Mouse (Mus musculus) small intestine, adult 2 months (tissue): ENCODE measurements around the gene Pter. TPM values are rescaled to one million over a fixed set of nuclear protein-coding genes. Genes with fewer than 3 reads are reported as not detected.

Experiments used
- H3K27ac ChIP-seq: fragments of 200-500 bp; 2 replicates; pipeline ENCODE4 v1.5.1; 2012; ENCODE audit warnings: low read depth, low read length, control low read depth, inconsistent platforms; ENCODE audit not compliant: insufficient read depth
- H3K27me3 ChIP-seq: fragments of 200-500 bp; 2 replicates; pipeline ENCODE4 v1.6.1; 2012; ENCODE audit warnings: mild to moderate bottlenecking, moderate library complexity, low read length, inconsistent platforms; ENCODE audit not compliant: control insufficient read depth, insufficient read depth
- H3K36me3 ChIP-seq: fragments of 200-500 bp; 2 replicates; pipeline ENCODE4 v1.6.1; 2012; ENCODE audit warnings: mild to moderate bottlenecking, low read length, control low read depth, inconsistent platforms; ENCODE audit not compliant: control insufficient read depth, insufficient read depth
- H3K4me1 ChIP-seq: fragments of 200-500 bp; 2 replicates; pipeline ENCODE4 v1.6.1; 2012; ENCODE audit warnings: low read length, inconsistent platforms, mixed read lengths; ENCODE audit not compliant: control insufficient read depth, insufficient read depth, insufficient read length
- H3K4me3 ChIP-seq: fragments of 200-500 bp; 2 replicates; pipeline ENCODE4 v1.5.1; 2012; ENCODE audit warnings: low read depth, mild to moderate bottlenecking, control low read depth, inconsistent platforms, low read length, moderate library complexity
- CTCF ChIP-seq: fragments of 200-500 bp; IDR thresholded peaks from 2 replicates; pipeline ENCODE4 v1.5.1; 2012; ENCODE audit warnings: low read depth, mild to moderate bottlenecking, control low read depth, inconsistent platforms, low read length, moderate library complexity, mixed read lengths; ENCODE audit not compliant: insufficient replicate concordance, insufficient read length; ENCODE audit errors: extremely low read depth
- POLR2A ChIP-seq: fragments of 200-500 bp; IDR thresholded peaks from 2 replicates; pipeline ENCODE4 v1.6.1; 2012; ENCODE audit warnings: low read depth, mild to moderate bottlenecking, control low read depth, inconsistent platforms, low read length, moderate library complexity
- WGBS: fragments of 180-500 bp; shearing (Covaris S2); methylation state at CpG from one replicate; pipeline ENCODE4 v1.1.7; 2018; 5-methylcytosine and 5-hydroxymethylcytosine counted together
- polyA plus RNA-seq: library from polyadenylated mRNA; depleted of rRNA; stranded (reverse); fragments of >200 nt; gene quantifications from 2 replicates; pipeline ENCODE4 v1.2.3, GENCODE M21; 2012; rRNA removed

Pter gene
- polyA plus RNA-seq, result 1.3 and 2.5 TPM in 2 replicates

DNA sequence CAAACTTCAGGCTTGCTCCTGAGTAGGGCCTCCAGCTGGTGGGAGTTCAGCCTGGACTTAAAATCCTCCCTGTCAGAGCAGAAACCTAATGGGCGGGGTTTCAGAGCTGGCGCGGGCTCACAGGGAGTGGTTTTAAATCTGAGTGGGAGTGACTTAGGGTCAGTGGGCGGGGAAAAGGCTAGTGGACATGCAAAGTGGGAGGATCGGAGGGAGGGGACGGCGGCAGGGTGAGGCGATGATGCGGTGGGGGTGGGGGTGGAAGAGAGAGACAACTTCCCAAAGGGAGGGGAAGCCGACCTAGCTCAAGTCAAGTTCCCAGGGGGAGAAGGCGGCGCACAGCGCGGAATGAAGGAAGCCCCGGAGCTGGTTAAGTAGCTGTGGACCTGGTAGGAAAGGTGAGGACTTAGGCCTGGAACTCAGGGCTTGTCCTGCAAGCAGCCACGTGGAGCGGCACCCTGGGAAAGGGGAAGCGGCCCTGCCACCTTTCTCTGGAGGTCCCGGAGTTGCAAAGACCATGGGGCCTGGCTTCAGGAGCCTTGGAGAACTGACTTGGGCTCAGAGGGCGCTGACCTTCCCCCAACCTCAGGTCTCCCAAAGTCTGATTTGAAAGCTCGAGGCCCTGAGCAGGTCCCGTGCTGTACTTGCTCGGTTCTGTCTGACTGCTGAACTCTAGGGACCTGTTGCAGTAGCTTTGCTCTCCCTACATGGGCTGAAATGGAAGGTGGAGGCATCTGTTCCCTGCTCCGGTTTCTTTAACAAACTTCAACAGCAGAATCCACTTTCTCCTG, at the start of gene Pter:
TSS of gene Pter (plus strand) at position 238 of the 788 bp plus-strand sequence.
- Histone ChIP-seq H3K27ac (peak within 1 kb of the TSS; percentile 48), H3K36me3 (no peaks in the 10 kb centered on the region), H3K4me3 (peak within 1 kb of the TSS; percentile 71), H3K4me1 (no peaks in the 10 kb centered on the region; the same call in 1 of the 2 replicates), H3K27me3 (no peaks in the 10 kb centered on the region)
- WGBS, result under 1% methylated on average over 24 of the region's 24 CpGs
- TF ChIP-seq CTCF (no peak), POLR2A (peak; percentile 19; the same call in 1 of the 2 replicates)

DNA sequence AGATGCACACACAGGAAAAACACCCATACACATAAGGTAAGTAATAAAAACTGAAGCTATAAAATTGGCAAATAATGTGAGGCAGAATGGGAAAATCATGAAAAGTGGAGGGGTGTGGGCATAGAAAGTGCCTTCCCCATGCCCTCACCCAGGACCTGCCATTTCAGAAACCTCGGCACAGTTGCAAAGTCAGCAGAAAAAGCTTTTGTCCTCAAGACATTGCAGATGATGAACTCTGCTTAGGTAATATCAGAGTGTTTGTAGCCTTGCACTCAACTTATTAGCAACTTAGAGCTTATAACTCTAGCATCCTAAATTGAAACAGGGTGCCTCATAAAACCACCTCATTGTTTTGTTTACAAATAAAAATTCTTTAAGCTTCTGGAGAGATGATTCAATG, 49.6 kb upstream of the Pter start:
- Histone ChIP-seq H3K4me1 (no peaks in the 10 kb centered on the region), H3K4me3 (no peak overlapping the region), H3K36me3 (no peaks in the 10 kb centered on the region), H3K27ac (no peak overlapping the region), H3K27me3 (no peaks in the 10 kb centered on the region)
- TF ChIP-seq POLR2A, result no peak
- no peak for TF ChIP-seq CTCF
- WGBS, result 68% methylated on average over 1 of the region's 1 CpGs

DNA sequence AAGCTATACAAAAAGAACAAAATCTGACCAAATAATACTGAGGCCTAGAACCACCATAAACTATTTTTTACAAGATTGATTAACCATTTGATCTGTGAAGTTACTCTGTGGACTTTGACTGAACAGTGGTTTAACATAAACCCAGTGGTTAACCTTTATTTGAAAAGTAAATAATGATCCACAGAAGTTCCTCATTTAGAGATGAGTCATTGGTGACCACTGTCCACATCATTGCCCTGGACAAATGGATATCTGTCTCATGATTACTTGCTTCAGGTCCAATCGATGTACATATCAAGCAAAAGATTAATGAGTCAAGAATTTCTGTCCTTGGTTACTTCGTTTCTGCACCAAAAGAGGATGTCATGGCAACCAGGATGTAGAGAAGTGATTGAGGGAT, 44.3 kb upstream of the Pter start:
- H3K36me3 ChIP-seq, result no peaks in the 10 kb centered on the region
- no peak overlapping the region for H3K27ac ChIP-seq
- no peaks in the 10 kb centered on the region for H3K4me1 ChIP-seq
- no peaks in the 10 kb centered on the region for H3K27me3 ChIP-seq
- whole genome bisulfite sequencing, result 36% methylated on average over 2 of the region's 2 CpGs
- no peak overlapping the region for H3K4me3 ChIP-seq
- TF ChIP-seq CTCF, result no peak
- TF ChIP-seq POLR2A, result no peak

DNA sequence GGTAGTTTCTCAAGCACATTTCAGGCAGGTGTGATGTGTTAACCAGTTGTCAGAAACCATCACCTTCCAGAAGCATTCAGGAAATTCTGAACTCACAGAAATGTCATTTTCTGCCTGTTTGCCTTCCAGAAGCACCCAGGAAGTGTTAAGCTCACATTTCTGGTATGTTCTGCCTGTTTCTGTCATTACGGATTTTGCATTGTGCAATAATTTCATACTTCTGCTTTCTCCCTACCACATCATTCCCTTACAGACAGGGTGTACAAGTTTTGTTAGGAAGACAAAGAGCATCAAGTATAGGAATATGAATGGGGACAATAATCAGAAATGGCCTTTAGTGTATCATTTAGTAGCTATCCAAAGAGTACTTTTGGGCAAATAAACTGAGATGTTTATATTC, 42.8 kb upstream of the Pter start:
- H3K27ac ChIP-seq, result no peak overlapping the region
- H3K4me3 ChIP-seq, result no peak overlapping the region
- no peaks in the 10 kb centered on the region for H3K4me1 ChIP-seq
- H3K27me3 ChIP-seq, result no peaks in the 10 kb centered on the region
- no peaks in the 10 kb centered on the region for H3K36me3 ChIP-seq
- no peak for TF ChIP-seq CTCF
- no peak for TF ChIP-seq POLR2A
- WGBS, result 72% methylated on average over 1 of the region's 1 CpGs

DNA sequence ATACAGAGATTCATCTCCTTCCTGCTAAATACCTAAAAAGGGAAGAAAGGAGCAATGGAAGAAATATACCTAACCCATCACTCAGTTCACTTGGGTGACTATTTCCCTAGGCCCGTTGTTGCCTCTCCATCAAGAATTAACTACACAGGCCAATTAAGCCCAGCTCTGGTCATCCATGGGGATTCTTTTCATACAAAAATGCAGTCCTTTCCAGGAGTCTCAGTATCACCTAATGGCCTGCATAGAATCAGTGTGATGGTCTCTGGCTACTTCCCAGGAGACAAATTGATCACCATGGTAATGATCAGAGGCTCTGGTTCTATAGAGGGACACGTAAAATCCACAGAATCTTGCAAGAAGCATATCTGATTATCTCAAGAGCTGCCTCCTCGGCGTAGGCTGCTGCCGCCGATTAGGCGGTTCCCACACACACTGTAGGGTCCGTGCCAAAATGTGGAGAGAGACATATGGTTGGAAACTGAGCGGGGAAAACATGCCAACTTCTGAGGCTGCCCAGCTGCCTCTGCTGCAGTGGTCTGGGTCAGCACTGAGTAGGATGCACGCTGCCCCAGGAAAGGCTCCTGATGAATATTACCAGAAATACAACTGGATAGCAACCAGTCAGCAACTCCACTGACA, 40.4 kb upstream of the Pter start:
- H3K4me1 ChIP-seq, result no peaks in the 10 kb centered on the region
- no peaks in the 10 kb centered on the region for H3K27me3 ChIP-seq
- 77% methylated on average over 10 of the region's 10 CpGs for WGBS
- H3K36me3 ChIP-seq, result no peaks in the 10 kb centered on the region
- H3K27ac ChIP-seq, result no peak overlapping the region
- TF ChIP-seq CTCF (no peak), POLR2A (no peak)
- no peak overlapping the region for H3K4me3 ChIP-seq

DNA sequence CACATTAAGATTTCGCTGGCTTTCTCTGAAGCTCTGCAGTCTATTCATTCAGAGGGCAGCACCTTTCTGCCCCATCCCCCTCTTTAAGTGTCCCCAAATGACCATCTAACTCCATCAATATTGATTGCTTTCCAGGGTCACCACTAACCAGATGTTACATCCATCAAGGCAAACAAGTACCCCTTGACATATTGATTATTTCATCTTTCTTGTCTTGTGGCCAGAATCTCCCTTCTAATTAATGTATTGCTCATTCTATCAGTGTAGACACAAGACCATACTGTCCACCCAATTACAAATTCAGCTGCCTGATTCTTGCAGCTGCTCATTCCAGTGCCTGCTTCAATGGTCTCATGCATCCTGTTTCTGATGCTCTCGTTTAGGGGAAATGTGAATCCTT, 36.8 kb upstream of the Pter start:
- no peaks in the 10 kb centered on the region for H3K36me3 ChIP-seq
- H3K4me3 ChIP-seq, result no peak overlapping the region
- WGBS, result 62% methylated on average over 2 of the region's 2 CpGs
- TF ChIP-seq CTCF, result no peak
- TF ChIP-seq POLR2A, result no peak
- H3K4me1 ChIP-seq, result no peaks in the 10 kb centered on the region
- H3K27ac ChIP-seq, result no peak overlapping the region
- no peaks in the 10 kb centered on the region for H3K27me3 ChIP-seq

DNA sequence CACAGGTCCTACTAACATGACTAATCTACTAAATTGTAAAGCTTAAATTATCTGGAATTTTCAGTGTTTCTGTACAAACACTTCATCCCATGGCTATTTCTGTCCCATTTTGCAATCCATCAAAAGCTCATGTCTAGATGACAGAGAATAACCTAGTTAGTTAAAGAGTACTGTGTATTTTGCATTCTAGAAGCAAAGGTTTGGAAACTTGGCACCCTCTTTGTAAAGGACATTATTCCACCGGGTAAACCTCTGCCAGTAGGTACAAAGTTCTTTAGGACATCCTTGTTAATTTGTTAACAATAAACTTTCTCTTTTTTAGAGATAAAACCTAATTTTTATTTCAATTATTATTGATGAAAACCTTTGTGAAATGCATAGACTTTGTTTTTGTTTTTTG, 18.1 kb upstream of the Pter start:
- Histone ChIP-seq H3K36me3 (no peaks in the 10 kb centered on the region), H3K27me3 (no peaks in the 10 kb centered on the region), H3K4me1 (no peaks in the 10 kb centered on the region), H3K4me3 (no peak overlapping the region), H3K27ac (no peak overlapping the region)
- TF ChIP-seq CTCF (no peak), POLR2A (no peak)
- WGBS, result 38% methylated on average over 1 of the region's 1 CpGs

DNA sequence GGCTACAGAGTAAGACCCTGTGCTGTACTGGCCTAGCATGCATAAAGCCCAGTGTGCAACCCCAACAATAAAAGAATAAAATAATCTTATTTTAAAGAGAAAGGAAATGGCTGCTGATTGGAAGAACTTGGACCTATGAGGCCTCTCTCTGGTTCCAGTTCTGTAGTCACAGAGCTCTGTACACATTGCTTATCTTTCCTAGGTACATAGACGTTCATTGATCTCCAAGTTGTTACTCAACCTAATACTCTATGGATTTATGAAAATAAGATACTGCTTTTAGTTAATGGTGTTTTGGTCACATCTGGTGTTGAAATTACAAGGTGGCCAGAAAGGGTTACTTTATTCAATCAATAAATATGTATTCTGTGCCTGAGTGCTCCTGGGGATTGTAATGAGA, 1.8 kb downstream of the Pter start:
- Histone ChIP-seq H3K36me3 (no peaks in the 10 kb centered on the region), H3K27me3 (no peaks in the 10 kb centered on the region), H3K4me3 (no peak overlapping the region), H3K27ac (no peak overlapping the region), H3K4me1 (no peaks in the 10 kb centered on the region; the same call in 1 of the 2 replicates)
- 33% methylated on average over 1 of the region's 1 CpGs for WGBS
- TF ChIP-seq POLR2A (no peak), CTCF (no peak)
